Mouse (Mus musculus) liver, adult 2 months (tissue): ENCODE measurements around the gene Sema5a.

Source experiments
- CTCF ChIP-seq: fragments of 200-500 bp; IDR thresholded peaks from 2 replicates; pipeline ENCODE4 v1.5.1; 2011; ENCODE audit warnings: low read depth, low read length, control low read depth
- POLR2A ChIP-seq: fragments of 200-500 bp; IDR thresholded peaks from 2 replicates; pipeline ENCODE4 v1.6.1; 2011; ENCODE audit warnings: low read length, control low read depth; ENCODE audit not compliant: insufficient read depth; ENCODE audit errors: extremely low read depth

DNA sequence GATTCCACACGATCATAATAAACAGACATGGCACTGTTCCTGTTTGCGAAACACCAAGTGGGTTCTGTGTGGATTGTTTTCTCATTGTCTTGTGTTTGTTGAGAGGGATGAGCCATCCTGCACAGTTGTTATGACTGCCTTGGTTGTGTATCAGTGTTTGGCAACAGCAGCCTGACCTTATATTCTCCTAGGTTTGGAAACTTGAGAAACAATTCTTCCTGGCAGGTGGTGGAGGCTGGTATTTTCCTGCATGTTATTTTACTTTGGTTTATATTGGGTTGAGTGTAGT, 292.8 kb downstream of the Sema5a start:
- no peak for TF ChIP-seq POLR2A
- TF ChIP-seq CTCF: no peak
